Mouse (Mus musculus) forebrain, embryonic 16.5 days (tissue): ENCODE results near the gene Kcnj1. TPM values are rescaled to one million over a fixed set of nuclear protein-coding genes. Genes with fewer than 3 reads are reported as not detected.

Source experiments
- ATAC-seq: fragments of 200-750 bp; cut with Nextera tagmentation; 2 replicates; pipeline ENCODE4 v1.8.0; 2017; ENCODE audit warnings: mild to moderate bottlenecking, moderate library complexity
- H3K27ac ChIP-seq: fragments of 300-500 bp; sonication (generic); 2 replicates; pipeline ENCODE4 v1.5.1; 2014; ENCODE audit warnings: low read length, control low read depth
- H3K27me3 ChIP-seq: fragments of 300-500 bp; sonication (generic); replicated peaks from 2 replicates; pipeline ENCODE4 v1.6.1; 2014; ENCODE audit warnings: low read length; ENCODE audit not compliant: control insufficient read depth, insufficient read depth
- H3K36me3 ChIP-seq: fragments of 300-500 bp; sonication (generic); 2 replicates; pipeline ENCODE4 v1.6.1; 2014; ENCODE audit not compliant: control insufficient read depth, insufficient read depth
- H3K4me1 ChIP-seq: fragments of 300-500 bp; sonication (generic); replicated peaks from 2 replicates; pipeline ENCODE4 v1.6.1; 2014; ENCODE audit warnings: low read length; ENCODE audit not compliant: control insufficient read depth, insufficient read depth
- H3K4me2 ChIP-seq: fragments of 300-500 bp; sonication (generic); 2 replicates; pipeline ENCODE4 v1.6.1; 2014; ENCODE audit warnings: mild to moderate bottlenecking, low read length, control low read depth
- H3K4me3 ChIP-seq: fragments of 300-500 bp; sonication (generic); replicated peaks from 2 replicates; pipeline ENCODE4 v1.5.1; 2014; ENCODE audit warnings: mild to moderate bottlenecking, low read length, control low read depth
- H3K9ac ChIP-seq: fragments of 300-500 bp; sonication (generic); replicated peaks from 2 replicates; pipeline ENCODE4 v1.6.1; 2014; ENCODE audit warnings: low read depth, low read length, control low read depth
- H3K9me3 ChIP-seq: fragments of 300-500 bp; sonication (generic); 2 replicates; pipeline ENCODE4 v1.6.1; 2016; ENCODE audit warnings: low read length; ENCODE audit not compliant: control insufficient read depth
- WGBS: fragments of 180-500 bp; shearing (Covaris S2); extraction: QIAGEN DNeasy Blood & Tissue Kit; methylation state at CpG from one replicate; pipeline ENCODE4 v1.1.7; 2014; 5-methylcytosine and 5-hydroxymethylcytosine counted together
- polyA plus RNA-seq: library from polyadenylated mRNA; unstranded; fragments of >200 nt; fragmentation: Nextera tagmentation; extraction: Ambion mirVana; gene quantifications from 2 replicates; pipeline ENCODE4 v1.2.1, GENCODE M21; 2015

Kcnj1 gene
- polyA plus RNA-seq, 1 experiment from 2014 or later, result not detected

GRCm38 (mm10) chr9:32431061-32431460 is 58.8 kb downstream of the Kcnj1 start:
- no peak for ATAC-seq
- no peak overlapping the region for H3K27ac ChIP-seq
- WGBS, result 76% methylated on average over 3 of the region's 3 CpGs
- peaks cover 5% of the 10 kb centered on the region for H3K4me1 ChIP-seq
- no peak overlapping the region for H3K9ac ChIP-seq
- no peaks in the 10 kb centered on the region for H3K36me3 ChIP-seq
- no peaks in the 10 kb centered on the region for H3K27me3 ChIP-seq
- no peak overlapping the region for H3K4me2 ChIP-seq
- no peak overlapping the region for H3K4me3 ChIP-seq
- no peaks in the 10 kb centered on the region for H3K9me3 ChIP-seq

- Histone ChIP-seq H3K4me2 (no peak overlapping the region), H3K27me3 (no peaks in the 10 kb centered on the region), H3K27ac (no peak overlapping the region), H3K4me3 (no peak overlapping the region), H3K9ac (no peak overlapping the region), H3K9me3 (no peaks in the 10 kb centered on the region), H3K36me3 (no peaks in the 10 kb centered on the region), H3K4me1 (peaks cover 5% of the 10 kb centered on the region)
- WGBS, result 54% methylated on average over 19 of the region's 19 CpGs
- peak; percentile 50; the same call in 1 of the 2 replicates for ATAC-seq
Observed at GRCm38 (mm10) chr9:32434241-32435213, 62.2 kb downstream of the Kcnj1 start.

- no peak for ATAC-seq
- Histone ChIP-seq H3K27me3 (no peaks in the 10 kb centered on the region), H3K27ac (no peak overlapping the region), H3K36me3 (no peaks in the 10 kb centered on the region), H3K9ac (no peak overlapping the region), H3K9me3 (no peaks in the 10 kb centered on the region), H3K4me1 (peaks cover 3% of the 10 kb centered on the region; the same call in 1 of the 2 replicates), H3K4me2 (no peak overlapping the region), H3K4me3 (no peak overlapping the region)
- whole genome bisulfite sequencing, result 70% methylated on average over 3 of the region's 3 CpGs
Observed at GRCm38 (mm10) chr9:32443115-32443514, 70.8 kb downstream of the Kcnj1 start.

GRCm38 (mm10) chr9:32443817-32444216 is 71.5 kb downstream of the Kcnj1 start:
- Histone ChIP-seq H3K27me3 (no peaks in the 10 kb centered on the region), H3K9ac (no peak overlapping the region), H3K9me3 (no peaks in the 10 kb centered on the region), H3K27ac (no peak overlapping the region), H3K4me1 (peaks cover 3% of the 10 kb centered on the region; the same call in 1 of the 2 replicates), H3K36me3 (no peaks in the 10 kb centered on the region), H3K4me3 (no peak overlapping the region), H3K4me2 (no peak overlapping the region)
- 44% methylated on average over 6 of the region's 6 CpGs for WGBS
- no peak for ATAC-seq

GRCm38 (mm10) chr9:32444453-32445201 is 72.3 kb downstream of the Kcnj1 start:
- Histone ChIP-seq H3K4me3 (no peak overlapping the region), H3K9me3 (no peaks in the 10 kb centered on the region), H3K4me1 (peaks cover 3% of the 10 kb centered on the region; the same call in 1 of the 2 replicates), H3K36me3 (no peaks in the 10 kb centered on the region), H3K9ac (no peak overlapping the region), H3K27me3 (no peaks in the 10 kb centered on the region), H3K4me2 (no peak overlapping the region), H3K27ac (no peak overlapping the region)
- WGBS, result 73% methylated on average over 6 of the region's 6 CpGs
- ATAC-seq, result no peak

- no peaks in the 10 kb centered on the region for H3K9me3 ChIP-seq
- WGBS, result 62% methylated on average over 3 of the region's 3 CpGs
Observed at GRCm38 (mm10) chr9:32445789-32446188, 73.5 kb downstream of the Kcnj1 start.

GRCm38 (mm10) chr9:32448766-32449165 is 76.5 kb downstream of the Kcnj1 start:
- Histone ChIP-seq H3K36me3 (no peaks in the 10 kb centered on the region), H3K9me3 (no peaks in the 10 kb centered on the region), H3K4me2 (no peak overlapping the region), H3K4me1 (peaks cover 6% of the 10 kb centered on the region; the same call in 1 of the 2 replicates), H3K4me3 (no peak overlapping the region), H3K27me3 (no peaks in the 10 kb centered on the region), H3K27ac (no peak overlapping the region), H3K9ac (no peak overlapping the region)
- no peak for ATAC-seq
- 73% methylated on average over 5 of the region's 5 CpGs for WGBS

More at GRCm38 (mm10) chr9:32445789-32446188, 73.5 kb downstream of the Kcnj1 start:
- Histone ChIP-seq H3K27me3 (no peaks in the 10 kb centered on the region), H3K4me1 (peaks cover 7% of the 10 kb centered on the region; the same call in 1 of the 2 replicates), H3K4me2 (no peak overlapping the region), H3K4me3 (no peak overlapping the region), H3K36me3 (no peaks in the 10 kb centered on the region), H3K9ac (no peak overlapping the region), H3K27ac (no peak overlapping the region)
- ATAC-seq, result no peak
